Mouse (Mus musculus) embryonic facial prominence, embryonic 15.5 days (tissue): ENCODE measurements around the gene Pyroxd1. TPM values are rescaled to one million over a fixed set of nuclear protein-coding genes. Genes with fewer than 3 reads are reported as not detected.

Experiments used
- ATAC-seq: fragments of 200-750 bp; cut with Nextera tagmentation; 2 replicates; pipeline ENCODE4 v1.8.0; 2017; ENCODE audit warnings: low read depth, moderate TSS enrichment; ENCODE audit not compliant: insufficient number of reproducible peaks, low FRiP score, low TSS enrichment
- H3K27ac ChIP-seq: fragments of 300-500 bp; sonication (generic); replicated peaks from 2 replicates; pipeline ENCODE4 v1.5.1; 2015; ENCODE audit warnings: mild to moderate bottlenecking, inconsistent platforms
- H3K27me3 ChIP-seq: fragments of 300-500 bp; sonication (generic); 2 replicates; pipeline ENCODE4 v1.6.1; 2015; ENCODE audit warnings: inconsistent platforms
- H3K36me3 ChIP-seq: fragments of 300-500 bp; sonication (generic); 2 replicates; pipeline ENCODE4 v1.6.1; 2015; ENCODE audit warnings: mild to moderate bottlenecking, inconsistent platforms
- H3K4me1 ChIP-seq: fragments of 300-500 bp; sonication (generic); 2 replicates; pipeline ENCODE4 v1.6.1; 2015; ENCODE audit warnings: inconsistent platforms
- H3K4me2 ChIP-seq: fragments of 300-500 bp; sonication (generic); replicated peaks from 2 replicates; pipeline ENCODE4 v1.6.1; 2015; ENCODE audit warnings: mild to moderate bottlenecking, inconsistent platforms
- H3K4me3 ChIP-seq: fragments of 300-500 bp; sonication (generic); replicated peaks from 2 replicates; pipeline ENCODE4 v1.5.1; 2015; ENCODE audit warnings: mild to moderate bottlenecking, inconsistent platforms
- H3K9ac ChIP-seq: fragments of 300-500 bp; sonication (generic); 2 replicates; pipeline ENCODE4 v1.6.1; 2015; ENCODE audit warnings: inconsistent platforms
- H3K9me3 ChIP-seq: fragments of 300-500 bp; sonication (generic); replicated peaks from 2 replicates; pipeline ENCODE4 v1.6.1; 2016; ENCODE audit warnings: inconsistent platforms
- WGBS: fragments of 180-500 bp; shearing (Covaris S2); methylation state at CpG from one replicate; pipeline ENCODE4 v1.1.7; 2015; 5-methylcytosine and 5-hydroxymethylcytosine counted together
- polyA plus RNA-seq: library from polyadenylated mRNA; unstranded; fragments of >200 nt; fragmentation: Nextera tagmentation; extraction: Ambion mirVana; gene quantifications from 2 replicates; pipeline ENCODE4 v1.2.1, GENCODE M21; 2015

The Pyroxd1 gene
- polyA plus RNA-seq, 1 experiment from 2014 or later: 18.1 TPM

- Histone ChIP-seq H3K4me3 (no peak overlapping the region), H3K9ac (no peak overlapping the region), H3K4me1 (no peaks in the 10 kb centered on the region), H3K27me3 (no peaks in the 10 kb centered on the region), H3K9me3 (no peaks in the 10 kb centered on the region), H3K36me3 (peaks cover 29% of the 10 kb centered on the region), H3K4me2 (no peak overlapping the region), H3K27ac (no peak overlapping the region)
- 75% methylated on average over 1 of the region's 1 CpGs for WGBS
- no peak for ATAC-seq
Observed at GRCm38 (mm10) chr6:142377081-142377480, 31.6 kb downstream of the Pyroxd1 start.

- no peak overlapping the region for H3K4me2 ChIP-seq
- H3K9me3 ChIP-seq: no peaks in the 10 kb centered on the region
- H3K9ac ChIP-seq: no peak overlapping the region
- no peaks in the 10 kb centered on the region for H3K27me3 ChIP-seq
- no peak overlapping the region for H3K4me3 ChIP-seq
- ATAC-seq: no peak
- H3K27ac ChIP-seq: no peak overlapping the region
- H3K36me3 ChIP-seq: peaks cover 19% of the 10 kb centered on the region
- 82% methylated on average over 8 of the region's 8 CpGs for WGBS
- no peaks in the 10 kb centered on the region for H3K4me1 ChIP-seq
Observed at GRCm38 (mm10) chr6:142378576-142379330, 33.3 kb downstream of the Pyroxd1 start.

GRCm38 (mm10) chr6:142379961-142380360 lies 34.5 kb downstream of the Pyroxd1 start:
- Histone ChIP-seq H3K4me3 (no peak overlapping the region), H3K36me3 (peaks cover 14% of the 10 kb centered on the region), H3K9me3 (no peaks in the 10 kb centered on the region), H3K27me3 (no peaks in the 10 kb centered on the region), H3K9ac (no peak overlapping the region), H3K27ac (no peak overlapping the region), H3K4me1 (no peaks in the 10 kb centered on the region), H3K4me2 (no peak overlapping the region)
- 91% methylated on average over 6 of the region's 6 CpGs for WGBS
- no peak for ATAC-seq

GRCm38 (mm10) chr6:142381615-142382014 lies 36.2 kb downstream of the Pyroxd1 start:
- H3K9me3 ChIP-seq: no peaks in the 10 kb centered on the region
- 86% methylated on average over 7 of the region's 7 CpGs for WGBS
- H3K9ac ChIP-seq: no peak overlapping the region
- H3K27me3 ChIP-seq: no peaks in the 10 kb centered on the region
- no peak overlapping the region for H3K27ac ChIP-seq
- no peak for ATAC-seq
- H3K4me3 ChIP-seq: no peak overlapping the region
- H3K4me2 ChIP-seq: no peak overlapping the region
- peaks cover 4% of the 10 kb centered on the region; the same call in 1 of the 2 replicates for H3K4me1 ChIP-seq
- H3K36me3 ChIP-seq: peaks cover under 1% of the 10 kb centered on the region

- H3K4me2 ChIP-seq: no peak overlapping the region
- H3K27ac ChIP-seq: no peak overlapping the region
- H3K9me3 ChIP-seq: no peaks in the 10 kb centered on the region
- no peak overlapping the region for H3K4me3 ChIP-seq
- H3K27me3 ChIP-seq: no peaks in the 10 kb centered on the region
- WGBS: 92% methylated on average over 9 of the region's 9 CpGs
- no peak for ATAC-seq
- no peak overlapping the region for H3K9ac ChIP-seq
- no peaks in the 10 kb centered on the region for H3K36me3 ChIP-seq
- H3K4me1 ChIP-seq: peaks cover 20% of the 10 kb centered on the region
Observed at GRCm38 (mm10) chr6:142384521-142384920, 39.1 kb downstream of the Pyroxd1 start.

- H3K27me3 ChIP-seq: no peaks in the 10 kb centered on the region
- WGBS: 5% methylated on average over 31 of the region's 31 CpGs
- peak overlapping the region; percentile 68; the same call in 1 of the 2 replicates for H3K27ac ChIP-seq
- H3K4me3 ChIP-seq: peak overlapping the region; percentile 83
- H3K4me1 ChIP-seq: peaks cover 20% of the 10 kb centered on the region
- ATAC-seq: peak; percentile 66; the same call in 1 of the 2 replicates
- no peaks in the 10 kb centered on the region for H3K9me3 ChIP-seq
- H3K9ac ChIP-seq: peak overlapping the region; percentile 39
- H3K4me2 ChIP-seq: peak overlapping the region; percentile 65
- H3K36me3 ChIP-seq: no peaks in the 10 kb centered on the region
Observed at GRCm38 (mm10) chr6:142386285-142387010, 41.0 kb downstream of the Pyroxd1 start.

GRCm38 (mm10) chr6:142387011-142387754 lies 41.7 kb downstream of the Pyroxd1 start, which contains the start of the genes Recql and Golt1b:
Gene Recql, minus strand, starts transcription at chr6:142387087.
Gene Golt1b, plus strand, starts transcription at chr6:142387221.
- ATAC-seq: peak; percentile 100
- Histone ChIP-seq H3K36me3 (no peaks in the 10 kb centered on the region), H3K4me3 (peak within 1 kb of the TSS; percentile 83), H3K9ac (peak within 1 kb of the TSS; percentile 81), H3K4me2 (peak within 1 kb of the TSS; percentile 65), H3K27ac (peak within 1 kb of the TSS; percentile 68), H3K27me3 (no peaks in the 10 kb centered on the region), H3K9me3 (no peaks in the 10 kb centered on the region), H3K4me1 (peaks cover 20% of the 10 kb centered on the region)
- WGBS: under 1% methylated on average over 84 of the region's 87 CpGs

- H3K27ac ChIP-seq: 0 out of 2 replicates have a peak overlapping the region, but pooled peaks have one; percentile 58
- ATAC-seq: no peak
- H3K4me2 ChIP-seq: peak overlapping the region; percentile 53
Observed at GRCm38 (mm10) chr6:142387755-142388271, 42.4 kb downstream of the Pyroxd1 start.

GRCm38 (mm10) chr6:142389101-142389500 lies 43.6 kb downstream of the Pyroxd1 start:
- Histone ChIP-seq H3K36me3 (peaks cover 12% of the 10 kb centered on the region; the same call in 1 of the 2 replicates), H3K4me1 (peaks cover 20% of the 10 kb centered on the region), H3K27ac (no peak overlapping the region), H3K9me3 (no peaks in the 10 kb centered on the region), H3K9ac (no peak overlapping the region), H3K4me2 (no peak overlapping the region), H3K4me3 (0 out of 2 replicates have a peak overlapping the region, but pooled peaks have one; percentile 83), H3K27me3 (no peaks in the 10 kb centered on the region)
- WGBS: 76% methylated on average over 2 of the region's 2 CpGs
- no peak for ATAC-seq

More at GRCm38 (mm10) chr6:142387755-142388271, 42.4 kb downstream of the Pyroxd1 start:
- H3K9ac ChIP-seq: peak overlapping the region; percentile 81
- peaks cover 20% of the 10 kb centered on the region for H3K4me1 ChIP-seq
- 18% methylated on average over 8 of the region's 8 CpGs for WGBS
- peak overlapping the region; percentile 83 for H3K4me3 ChIP-seq
- H3K9me3 ChIP-seq: no peaks in the 10 kb centered on the region
- no peaks in the 10 kb centered on the region for H3K27me3 ChIP-seq
- H3K36me3 ChIP-seq: 0 out of 2 replicates have a peak, but pooled peaks cover under 1% of the 10 kb centered on the region

- H3K27ac ChIP-seq: no peak overlapping the region
Observed at GRCm38 (mm10) chr6:142392312-142392711, 46.9 kb downstream of the Pyroxd1 start.

More at GRCm38 (mm10) chr6:142392312-142392711, 46.9 kb downstream of the Pyroxd1 start:
- Histone ChIP-seq H3K9ac (no peak overlapping the region), H3K4me2 (no peak overlapping the region), H3K36me3 (peaks cover 29% of the 10 kb centered on the region), H3K27me3 (no peaks in the 10 kb centered on the region), H3K4me3 (no peak overlapping the region), H3K4me1 (peaks cover 16% of the 10 kb centered on the region), H3K9me3 (no peaks in the 10 kb centered on the region)
- ATAC-seq: no peak
- WGBS: 91% methylated on average over 5 of the region's 5 CpGs
